Mouse (Mus musculus) kidney, postnatal 0 days (tissue): ENCODE results near the gene Lonp1. TPM values are rescaled to one million over a fixed set of nuclear protein-coding genes. Genes with fewer than 3 reads are reported as not detected.
A peak's percentile ranks its signal among the peaks of the same experiment; 100 is the strongest.

ENCODE experiments used
- ATAC-seq: fragments of 200-750 bp; cut with Nextera tagmentation; replicated peaks from 2 replicates; pipeline ENCODE4 v1.8.0; 2017; ENCODE audit warnings: low read depth, moderate number of reproducible peaks, moderate TSS enrichment, moderate library complexity; ENCODE audit not compliant: low FRiP score
- DNase-seq: peaks from one replicate; pipeline ENCODE4 v3.0.0-alpha.2; 2016; ENCODE audit warnings: low spot score
- H3K27ac ChIP-seq: fragments of 300-500 bp; sonication (generic); 2 replicates; pipeline ENCODE4 v1.5.1; 2014; ENCODE audit warnings: mild to moderate bottlenecking
- H3K27me3 ChIP-seq: fragments of 300-500 bp; sonication (generic); 2 replicates; pipeline ENCODE4 v1.6.1; 2014; ENCODE audit warnings: low read length, mixed read lengths; ENCODE audit not compliant: insufficient read depth
- H3K36me3 ChIP-seq: fragments of 300-500 bp; sonication (generic); 2 replicates; pipeline ENCODE4 v1.6.1; 2014; ENCODE audit warnings: low read length, mixed read lengths; ENCODE audit not compliant: insufficient read depth
- H3K4me1 ChIP-seq: fragments of 300-500 bp; sonication (generic); replicated peaks from 2 replicates; pipeline ENCODE4 v1.6.1; 2014; ENCODE audit warnings: antibody characterized with exemption, low read length, mixed read lengths; ENCODE audit not compliant: insufficient read depth
- H3K4me2 ChIP-seq: fragments of 300-500 bp; sonication (generic); 2 replicates; pipeline ENCODE4 v1.6.1; 2014; ENCODE audit warnings: mild to moderate bottlenecking, low read length, moderate library complexity, mixed read lengths
- H3K4me3 ChIP-seq: fragments of 300-500 bp; sonication (generic); replicated peaks from 2 replicates; pipeline ENCODE4 v1.5.1; 2014; ENCODE audit warnings: low read depth, low read length
- H3K9ac ChIP-seq: fragments of 300-500 bp; sonication (generic); 2 replicates; pipeline ENCODE4 v1.6.1; 2014; ENCODE audit warnings: low read depth, low read length
- H3K9me3 ChIP-seq: fragments of 300-500 bp; sonication (generic); replicated peaks from 2 replicates; pipeline ENCODE4 v1.6.1; 2016; ENCODE audit warnings: low read length, inconsistent platforms, mixed read lengths
- CTCF ChIP-seq: IDR thresholded peaks from 2 replicates; pipeline ENCODE4 v1.5.1; 2016; ENCODE audit warnings: antibody characterized with exemption, low read depth, mild to moderate bottlenecking, moderate library complexity
- WGBS: fragments of 180-500 bp; shearing (Covaris S2); extraction: QIAGEN DNeasy Blood & Tissue Kit; methylation state at CpG from one replicate; pipeline ENCODE4 v1.1.7; 2014; 5-methylcytosine and 5-hydroxymethylcytosine counted together
- polyA plus RNA-seq: library from polyadenylated mRNA; unstranded; fragments of >200 nt; fragmentation: Nextera tagmentation; extraction: Ambion mirVana; gene quantifications from 2 replicates; pipeline ENCODE4 v1.2.1, GENCODE M21; 2015

Lonp1 gene
- polyA plus RNA-seq, 1 experiment from 2014 or later = 45.4 TPM

GRCm38 (mm10) chr17:56667591-56667990 is 40.9 kb upstream of the Lonp1 start:
- Histone ChIP-seq H3K4me2 (no peak overlapping the region), H3K4me1 (peaks cover 12% of the 10 kb centered on the region), H3K27me3 (no peaks in the 10 kb centered on the region), H3K27ac (no peak overlapping the region), H3K36me3 (no peaks in the 10 kb centered on the region), H3K4me3 (no peak overlapping the region), H3K9me3 (no peaks in the 10 kb centered on the region), H3K9ac (no peak overlapping the region)
- DNase-seq = no peak
- TF ChIP-seq CTCF = no peak
- ATAC-seq = no peak
- WGBS = 77% methylated on average over 3 of the region's 3 CpGs

- no peak for DNase-seq
- WGBS = 91% methylated on average over 4 of the region's 4 CpGs
Measured at GRCm38 (mm10) chr17:56666384-56666783, 39.7 kb upstream of the Lonp1 start.

GRCm38 (mm10) chr17:56664333-56664732 is 37.6 kb upstream of the Lonp1 start:
- ATAC-seq (peak; percentile 34), DNase-seq (peak; percentile 68)
- Histone ChIP-seq H3K27ac (no peak overlapping the region), H3K36me3 (no peaks in the 10 kb centered on the region), H3K27me3 (no peaks in the 10 kb centered on the region), H3K4me3 (no peak overlapping the region), H3K9me3 (no peaks in the 10 kb centered on the region), H3K4me2 (peak overlapping the region; percentile 45), H3K9ac (no peak overlapping the region), H3K4me1 (peaks cover 12% of the 10 kb centered on the region)
- WGBS = 2% methylated on average over 10 of the region's 10 CpGs
- TF ChIP-seq CTCF = no peak

More at GRCm38 (mm10) chr17:56666384-56666783, 39.7 kb upstream of the Lonp1 start:
- Histone ChIP-seq H3K4me1 (peaks cover 12% of the 10 kb centered on the region), H3K4me3 (no peak overlapping the region), H3K9me3 (no peaks in the 10 kb centered on the region), H3K9ac (no peak overlapping the region), H3K27me3 (no peaks in the 10 kb centered on the region), H3K4me2 (no peak overlapping the region), H3K27ac (no peak overlapping the region), H3K36me3 (no peaks in the 10 kb centered on the region)
- no peak for ATAC-seq
- TF ChIP-seq CTCF = no peak

GRCm38 (mm10) chr17:56663659-56664058 is 37.0 kb upstream of the Lonp1 start:
- Histone ChIP-seq H3K4me3 (no peak overlapping the region), H3K9ac (no peak overlapping the region), H3K9me3 (no peaks in the 10 kb centered on the region), H3K4me2 (peak overlapping the region; percentile 45), H3K4me1 (peaks cover 10% of the 10 kb centered on the region), H3K27me3 (no peaks in the 10 kb centered on the region), H3K27ac (no peak overlapping the region), H3K36me3 (no peaks in the 10 kb centered on the region)
- no peak for TF ChIP-seq CTCF
- ATAC-seq (no peak), DNase-seq (no peak)
- WGBS = 56% methylated on average over 3 of the region's 3 CpGs

- Histone ChIP-seq H3K4me3 (no peak overlapping the region), H3K4me1 (no peaks in the 10 kb centered on the region), H3K36me3 (no peaks in the 10 kb centered on the region), H3K9me3 (no peaks in the 10 kb centered on the region), H3K27me3 (no peaks in the 10 kb centered on the region), H3K4me2 (no peak overlapping the region), H3K9ac (no peak overlapping the region), H3K27ac (no peak overlapping the region)
- 86% methylated on average over 6 of the region's 6 CpGs for WGBS
- ATAC-seq (no peak), DNase-seq (no peak)
- no peak for TF ChIP-seq CTCF
Measured at GRCm38 (mm10) chr17:56656171-56656570, 29.5 kb upstream of the Lonp1 start.

GRCm38 (mm10) chr17:56655311-56655710 is 28.6 kb upstream of the Lonp1 start:
- no peak overlapping the region for H3K4me2 ChIP-seq
- no peak overlapping the region for H3K9ac ChIP-seq
- no peaks in the 10 kb centered on the region for H3K9me3 ChIP-seq
- DNase-seq (no peak), ATAC-seq (no peak)
- no peaks in the 10 kb centered on the region for H3K36me3 ChIP-seq
- H3K4me3 ChIP-seq = no peak overlapping the region
- TF ChIP-seq CTCF = no peak
- H3K27me3 ChIP-seq = no peaks in the 10 kb centered on the region
- no peak overlapping the region for H3K27ac ChIP-seq
- no peaks in the 10 kb centered on the region for H3K4me1 ChIP-seq
- 74% methylated on average over 3 of the region's 3 CpGs for WGBS

- Histone ChIP-seq H3K9me3 (no peaks in the 10 kb centered on the region), H3K27me3 (no peaks in the 10 kb centered on the region), H3K4me2 (no peak overlapping the region), H3K27ac (no peak overlapping the region), H3K9ac (no peak overlapping the region), H3K4me3 (no peak overlapping the region), H3K4me1 (no peaks in the 10 kb centered on the region), H3K36me3 (no peaks in the 10 kb centered on the region)
- no peak for TF ChIP-seq CTCF
- ATAC-seq = no peak
- no peak for DNase-seq
- WGBS = 72% methylated on average over 2 of the region's 2 CpGs
Measured at GRCm38 (mm10) chr17:56654771-56655170, 28.1 kb upstream of the Lonp1 start.
